Mouse (Mus musculus) lung, postnatal 4 days (tissue): Measurements from ENCODE around the gene Taf9.

ENCODE experiments used
- DNase-seq, 2 experiments: peaks; one replicate each; pipeline ENCODE4 v3.0.0; 2021

Gene Taf9

DNA sequence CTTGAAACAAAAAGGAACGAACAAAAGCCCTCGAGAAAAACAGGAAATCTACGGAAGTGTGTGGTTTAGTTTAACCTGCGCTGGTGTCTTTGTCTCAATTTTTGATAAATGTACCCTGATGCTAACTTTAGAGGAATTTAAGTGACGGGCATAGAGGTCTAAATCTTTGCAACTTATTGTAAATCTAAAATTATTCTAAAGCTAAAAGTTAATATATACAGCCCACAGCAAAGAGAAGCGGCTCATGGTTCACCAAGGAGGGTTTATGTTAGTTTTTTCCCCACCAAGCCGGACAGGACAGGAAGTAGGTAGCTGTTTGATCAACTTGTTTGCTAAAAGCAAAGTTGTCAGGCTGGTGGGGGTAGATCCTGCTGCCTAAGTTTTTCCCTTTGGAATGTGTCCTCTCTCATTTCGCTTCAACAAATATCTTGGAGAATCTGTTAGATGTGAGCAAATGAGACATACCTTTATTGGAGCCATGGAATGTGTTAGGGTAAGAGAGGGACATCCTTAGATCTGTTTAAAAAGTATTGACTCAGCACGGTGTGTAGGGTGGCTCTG is 18.9 kb downstream of the Taf9 start:
- no peak for DNase-seq

DNA sequence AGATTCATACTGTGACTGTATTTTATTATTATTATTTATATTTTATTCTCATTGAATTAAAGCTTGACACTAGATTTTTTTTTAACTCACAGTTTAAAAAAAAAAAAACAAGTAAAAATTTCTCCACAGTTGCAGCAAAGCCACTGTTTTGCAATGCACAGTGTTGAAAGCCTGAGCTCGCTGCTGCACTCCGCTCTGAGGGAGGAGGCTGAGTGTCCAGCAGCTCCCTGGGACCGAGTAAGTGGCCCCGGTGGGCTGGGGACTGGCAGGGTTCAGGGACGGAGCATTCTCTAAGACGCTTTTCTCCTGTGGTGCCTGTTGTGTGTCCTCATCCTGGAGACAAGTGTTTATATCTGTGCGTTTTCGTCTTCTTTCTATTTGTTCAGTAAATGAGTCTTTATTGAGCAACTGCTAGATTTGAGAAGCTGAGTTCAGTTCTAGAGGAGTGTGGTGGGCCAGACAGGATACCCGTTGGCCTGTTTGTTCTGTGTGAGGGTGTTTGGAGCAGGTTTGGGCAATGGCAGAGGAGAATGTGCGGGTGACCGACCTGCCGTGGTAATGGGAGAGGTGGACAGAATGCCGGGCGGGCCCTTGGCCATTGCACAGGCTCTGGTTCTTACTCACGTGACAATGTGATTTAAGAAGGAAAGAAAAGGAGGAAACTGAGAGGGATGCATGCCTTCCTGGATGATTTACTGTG is 24.7 kb downstream of the Taf9 start:
- DNase-seq, result peak; percentile 37 to 39

DNA sequence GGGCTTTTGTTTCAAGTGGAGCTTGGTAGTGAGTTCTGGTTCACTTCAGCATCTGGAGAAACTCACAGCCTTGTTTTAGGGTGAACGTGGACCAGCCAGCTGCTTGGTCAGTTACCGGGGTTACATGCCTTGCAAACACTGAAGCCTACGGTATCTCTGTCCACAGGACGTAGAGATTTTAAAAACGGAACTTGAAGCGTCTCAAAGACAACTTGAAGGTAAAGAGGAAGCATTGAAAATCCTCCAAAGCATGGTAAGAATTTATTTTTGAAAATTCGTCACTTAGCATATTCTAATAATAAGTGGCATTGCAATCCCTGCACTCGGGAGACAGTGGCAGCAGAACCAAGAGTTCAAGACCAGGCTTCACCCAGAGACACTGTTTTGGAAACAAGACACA is 30.2 kb downstream of the Taf9 start:
- DNase-seq, result no peak

DNA sequence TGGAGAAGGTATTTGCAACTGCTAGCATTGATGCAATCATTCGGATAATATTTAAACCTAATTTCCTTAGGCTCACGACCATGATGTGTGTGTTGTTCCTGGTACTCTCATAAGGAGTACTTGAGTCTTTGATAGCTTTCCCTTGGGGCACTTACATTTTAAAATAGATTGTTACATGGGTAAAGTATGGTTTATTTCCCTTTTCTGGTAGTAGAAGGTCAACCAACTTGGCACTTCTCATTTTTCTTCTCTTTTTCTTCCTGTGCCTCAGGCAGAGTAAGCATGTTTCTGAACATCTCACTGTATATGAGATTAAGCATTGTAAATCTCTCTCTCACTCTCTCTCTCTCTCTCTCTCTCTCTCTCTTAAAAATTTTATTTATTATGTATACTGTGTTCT is 31.5 kb downstream of the Taf9 start:
- no peak for DNase-seq

DNA sequence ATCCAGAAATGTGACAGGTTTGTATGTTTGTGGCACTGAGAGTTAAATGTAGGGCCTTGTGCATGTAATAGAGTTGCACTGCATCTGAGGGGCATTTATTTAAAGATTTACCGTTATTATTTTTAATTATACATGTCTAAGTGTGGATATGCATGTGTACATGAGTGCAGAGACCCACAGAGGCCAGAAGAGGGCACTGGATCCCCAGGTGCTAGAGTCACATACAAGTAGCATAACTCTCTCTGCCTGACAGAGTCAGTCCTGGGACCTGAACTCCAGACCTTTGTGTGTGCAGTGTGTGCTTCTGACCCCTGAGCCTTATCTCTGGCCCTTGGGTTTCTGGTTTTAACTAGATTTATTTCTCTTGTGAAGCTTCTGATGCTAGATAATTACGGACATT is 33.0 kb downstream of the Taf9 start:
- DNase-seq, result no peak

DNA sequence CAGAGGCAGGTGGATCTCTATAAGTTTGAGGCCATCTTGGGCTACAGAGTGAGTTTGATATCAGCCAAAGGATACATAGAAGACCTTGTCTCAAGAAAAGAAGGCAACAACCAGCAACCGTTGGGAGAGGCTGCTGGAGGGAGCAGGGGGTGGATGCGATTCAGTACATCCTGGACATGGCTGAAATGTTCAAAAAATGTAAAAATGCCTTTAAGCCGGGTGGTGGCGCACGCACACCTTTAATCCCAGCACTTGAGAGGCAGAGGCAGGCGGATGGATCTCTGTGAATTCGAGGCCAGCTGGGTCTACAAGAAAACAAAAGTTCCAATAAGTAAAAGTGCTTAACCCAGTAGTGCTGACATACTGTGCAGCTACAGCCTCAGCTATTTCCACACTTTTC is 36.1 kb downstream of the Taf9 start:
- DNase-seq, result no peak

DNA sequence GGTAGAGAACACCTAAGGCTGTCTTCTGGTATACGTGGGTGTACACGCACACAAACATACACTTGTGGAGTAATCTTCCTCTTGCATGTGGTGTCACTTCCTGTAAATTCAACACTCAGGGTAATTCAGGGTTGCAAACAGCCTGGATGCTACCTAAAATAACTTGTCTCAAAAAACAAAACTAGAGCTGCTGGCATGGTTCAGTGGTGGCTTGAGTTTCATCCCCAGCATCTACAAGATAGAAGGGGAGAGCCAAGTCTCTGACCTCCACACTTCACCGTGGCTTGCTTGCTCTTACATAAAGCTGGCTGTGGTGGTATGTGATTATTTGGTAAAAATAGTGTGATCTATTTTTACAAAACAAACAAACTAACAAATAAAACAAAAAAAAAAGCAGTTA is 46.2 kb downstream of the Taf9 start:
- DNase-seq, result no peak

DNA sequence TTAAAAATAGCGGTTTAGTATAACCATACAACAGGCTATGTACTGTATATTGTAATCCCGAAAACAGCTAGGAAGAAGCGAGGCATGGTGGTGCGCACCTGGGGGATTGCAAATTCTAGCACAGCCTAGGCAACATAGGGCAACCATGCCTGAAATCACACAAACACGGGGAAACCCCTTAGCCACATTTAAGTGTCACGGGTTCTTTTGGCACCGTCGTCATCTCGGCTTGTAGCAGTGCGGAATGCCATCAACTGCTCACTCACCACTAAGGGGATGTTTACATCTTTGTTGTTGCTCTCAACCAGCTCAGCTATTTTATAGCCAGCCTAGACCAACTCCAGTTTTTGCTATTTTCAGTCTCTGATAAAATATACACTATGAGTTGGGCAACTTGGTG is 47.5 kb downstream of the Taf9 start:
- no peak for DNase-seq

DNA sequence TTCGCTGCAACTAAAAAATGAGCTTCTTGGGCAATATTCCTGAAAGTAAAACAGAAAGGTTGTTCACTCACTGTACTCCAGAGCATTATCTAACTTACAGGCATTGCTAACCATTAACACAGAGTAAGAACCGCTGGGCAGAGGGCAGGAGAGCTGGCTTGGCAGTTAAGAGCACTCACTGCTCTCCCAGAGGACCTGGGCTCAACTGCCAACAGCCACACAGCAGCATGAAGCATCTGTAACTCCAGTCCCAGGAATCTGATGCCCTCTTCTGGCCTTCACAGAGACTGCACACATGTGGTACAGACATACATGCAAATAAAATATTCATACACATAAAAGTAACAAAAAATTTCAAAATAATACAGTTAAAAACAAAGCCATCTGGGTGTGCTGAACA is 52.1 kb downstream of the Taf9 start:
- DNase-seq, result no peak
